Mouse (Mus musculus) layer of hippocampus, adult 11-12 months (tissue): ENCODE data around the gene Atxn7l1.
A peak's percentile ranks its signal among the peaks of the same experiment; 100 is the strongest.

Experiments
- DNase-seq: peaks from one replicate; pipeline ENCODE4 v3.0.0; 2022; ENCODE audit warnings: low spot score

The Atxn7l1 gene

GRCm38 (mm10) chr12:33273668-33274067 lies 126.2 kb downstream of the Atxn7l1 start:
- DNase-seq: no peak

- DNase-seq: peak; percentile 22
Observed at GRCm38 (mm10) chr12:33276028-33276427, 128.5 kb downstream of the Atxn7l1 start.

GRCm38 (mm10) chr12:33277427-33277826 lies 129.9 kb downstream of the Atxn7l1 start:
- DNase-seq: no peak

- no peak for DNase-seq
Observed at GRCm38 (mm10) chr12:33279159-33279558, 131.7 kb downstream of the Atxn7l1 start.

- DNase-seq: peak; percentile 53
Observed at GRCm38 (mm10) chr12:33280805-33281204, 133.3 kb downstream of the Atxn7l1 start.

- no peak for DNase-seq
Observed at GRCm38 (mm10) chr12:33284344-33284936, 136.9 kb downstream of the Atxn7l1 start.

GRCm38 (mm10) chr12:33285354-33285753 lies 137.9 kb downstream of the Atxn7l1 start:
- DNase-seq: no peak

GRCm38 (mm10) chr12:33285933-33286649 lies 138.6 kb downstream of the Atxn7l1 start:
- no peak for DNase-seq

- DNase-seq: no peak
Observed at GRCm38 (mm10) chr12:33287686-33288085, 140.2 kb downstream of the Atxn7l1 start.

GRCm38 (mm10) chr12:33288746-33289145 lies 141.3 kb downstream of the Atxn7l1 start:
- DNase-seq: no peak

- peak; percentile 41 for DNase-seq
Observed at GRCm38 (mm10) chr12:33302070-33302469, 154.6 kb downstream of the Atxn7l1 start.

- DNase-seq: peak; percentile 49
Observed at GRCm38 (mm10) chr12:33302523-33303383, 155.3 kb downstream of the Atxn7l1 start.

- DNase-seq: no peak
Observed at GRCm38 (mm10) chr12:33303384-33303770, 155.9 kb downstream of the Atxn7l1 start.

GRCm38 (mm10) chr12:33305106-33305505 lies 157.6 kb downstream of the Atxn7l1 start:
- no peak for DNase-seq

- DNase-seq: no peak
Observed at GRCm38 (mm10) chr12:33306476-33306875, 159.0 kb downstream of the Atxn7l1 start.

GRCm38 (mm10) chr12:33308668-33309067 lies 161.2 kb downstream of the Atxn7l1 start:
- DNase-seq: no peak

- DNase-seq: peak; percentile 64
Observed at GRCm38 (mm10) chr12:33313828-33314671, 166.6 kb downstream of the Atxn7l1 start.

GRCm38 (mm10) chr12:33314924-33315643 lies 167.6 kb downstream of the Atxn7l1 start:
- DNase-seq: no peak

- no peak for DNase-seq
Observed at GRCm38 (mm10) chr12:33315804-33316203, 168.3 kb downstream of the Atxn7l1 start.

GRCm38 (mm10) chr12:33317792-33318530 lies 170.5 kb downstream of the Atxn7l1 start:
- DNase-seq: no peak
